Mouse (Mus musculus) neural tube, embryonic 12.5 days (tissue): ENCODE measurements around the gene D630039A03Rik. TPM values are rescaled to one million over a fixed set of nuclear protein-coding genes. Genes with fewer than 3 reads are reported as not detected.
A peak's percentile ranks its signal among the peaks of the same experiment; 100 is the strongest.

ENCODE experiments used
- ATAC-seq: fragments of 200-750 bp; cut with Nextera tagmentation; 2 replicates; pipeline ENCODE4 v1.8.0; 2017; ENCODE audit warnings: low read depth, mild to moderate bottlenecking, moderate TSS enrichment, moderate library complexity; ENCODE audit not compliant: low FRiP score
- H3K27ac ChIP-seq: fragments of 300-500 bp; sonication (generic); 2 replicates; pipeline ENCODE4 v1.5.1; 2016
- H3K27me3 ChIP-seq: fragments of 300-500 bp; sonication (generic); replicated peaks from 2 replicates; pipeline ENCODE4 v1.6.1; 2016; ENCODE audit warnings: mild to moderate bottlenecking
- H3K36me3 ChIP-seq: fragments of 300-500 bp; sonication (generic); 2 replicates; pipeline ENCODE4 v1.6.1; 2016; ENCODE audit warnings: mild to moderate bottlenecking
- H3K4me1 ChIP-seq: fragments of 300-500 bp; sonication (generic); 2 replicates; pipeline ENCODE4 v1.6.1; 2016
- H3K4me2 ChIP-seq: fragments of 300-500 bp; sonication (generic); replicated peaks from 2 replicates; pipeline ENCODE4 v1.6.1; 2016; ENCODE audit warnings: mild to moderate bottlenecking
- H3K4me3 ChIP-seq: fragments of 300-500 bp; sonication (generic); 2 replicates; pipeline ENCODE4 v1.5.1; 2016
- H3K9ac ChIP-seq: fragments of 300-500 bp; sonication (generic); 2 replicates; pipeline ENCODE4 v1.6.1; 2016; ENCODE audit warnings: mild to moderate bottlenecking
- H3K9me3 ChIP-seq: fragments of 300-500 bp; sonication (generic); 2 replicates; pipeline ENCODE4 v1.6.1; 2016; ENCODE audit warnings: mild to moderate bottlenecking
- WGBS: fragments of 180-500 bp; shearing (Covaris S2); methylation state at CpG from one replicate; pipeline ENCODE4 v1.1.7; 2016; 5-methylcytosine and 5-hydroxymethylcytosine counted together
- polyA plus RNA-seq: library from polyadenylated mRNA; unstranded; fragments of >200 nt; fragmentation: Nextera tagmentation; extraction: Ambion mirVana; gene quantifications from 2 replicates; pipeline ENCODE4 v1.2.1, GENCODE M21; 2016

Gene D630039A03Rik
- polyA plus RNA-seq, 1 experiment from 2014 or later: 0.52 TPM

DNA sequence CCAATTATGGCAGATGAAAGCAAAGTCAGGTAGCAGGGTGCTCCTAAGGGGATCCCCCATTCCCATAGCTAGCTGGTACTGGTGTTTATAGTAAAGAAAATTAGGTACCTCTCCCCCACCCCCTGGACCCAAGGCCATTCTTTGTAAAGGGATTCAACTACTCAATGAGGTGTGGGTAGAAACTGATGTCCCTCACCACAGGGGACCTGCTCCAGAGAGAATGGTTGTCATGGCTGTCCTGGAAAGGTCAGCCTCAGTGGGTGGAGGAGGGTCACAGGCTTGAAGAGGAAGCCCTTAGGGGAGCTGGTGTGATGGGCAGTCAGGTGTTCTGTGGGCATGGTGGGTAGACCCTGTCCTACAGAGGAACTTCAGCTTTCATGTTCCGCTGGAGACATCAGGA, 4.4 kb upstream of the D630039A03Rik start:
- WGBS: 70% methylated on average over 1 of the region's 1 CpGs
- Histone ChIP-seq H3K27ac (no peak overlapping the region), H3K4me1 (peaks cover 19% of the 10 kb centered on the region; the same call in 1 of the 2 replicates), H3K27me3 (peaks cover 3% of the 10 kb centered on the region), H3K4me3 (no peak overlapping the region), H3K9ac (no peak overlapping the region), H3K9me3 (no peaks in the 10 kb centered on the region), H3K4me2 (no peak overlapping the region), H3K36me3 (no peaks in the 10 kb centered on the region)
- no peak; the same call in 1 of the 2 replicates for ATAC-seq

DNA sequence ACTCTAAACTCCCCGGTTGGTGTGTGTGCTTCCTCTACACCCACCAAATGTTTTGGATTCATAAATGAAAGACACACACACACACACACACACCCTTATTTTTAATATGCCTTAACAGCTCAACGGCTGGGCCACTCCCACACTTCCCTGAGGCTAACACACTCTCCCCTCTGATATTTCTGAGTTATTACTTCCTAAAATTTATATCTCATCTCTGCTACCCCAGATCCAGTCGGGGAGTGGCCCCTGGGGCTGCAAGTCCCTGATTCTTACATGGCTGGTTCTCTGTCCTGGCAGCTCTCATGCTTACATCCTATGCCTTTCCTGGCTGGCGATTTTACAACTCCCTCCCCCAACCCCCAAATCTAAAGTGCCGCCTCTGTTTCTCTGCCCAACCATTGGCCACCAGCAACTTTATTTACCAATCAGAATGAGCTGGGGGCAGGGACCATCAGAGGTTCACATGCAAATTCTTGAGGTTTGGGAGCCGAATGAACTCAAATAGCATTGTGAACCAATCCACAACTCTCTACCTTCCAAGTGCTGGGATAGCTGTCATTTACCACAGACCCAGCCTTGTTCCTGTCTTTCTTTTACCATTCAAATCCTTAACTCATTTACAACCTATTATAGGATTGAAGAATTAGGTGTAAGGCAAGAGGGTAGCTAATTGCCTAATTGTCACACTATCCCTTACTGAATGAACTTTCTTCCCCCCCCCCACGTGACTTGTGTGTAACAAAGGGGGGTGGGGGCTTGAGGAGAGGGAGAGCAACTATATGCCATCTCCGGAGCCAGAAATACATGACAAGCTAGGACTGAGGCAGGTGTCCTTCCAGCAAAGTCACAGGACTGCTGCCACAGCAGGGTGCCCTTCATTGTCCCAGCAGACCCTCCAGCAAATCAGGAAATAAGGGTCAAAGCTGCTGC, 3.7 kb upstream of the D630039A03Rik start:
- H3K9ac ChIP-seq: no peak overlapping the region
- H3K36me3 ChIP-seq: no peaks in the 10 kb centered on the region
- H3K9me3 ChIP-seq: no peaks in the 10 kb centered on the region
- peaks cover 10% of the 10 kb centered on the region for H3K27me3 ChIP-seq
- no peak overlapping the region for H3K4me3 ChIP-seq
- H3K27ac ChIP-seq: no peak overlapping the region
- H3K4me1 ChIP-seq: peaks cover 19% of the 10 kb centered on the region; the same call in 1 of the 2 replicates
- ATAC-seq: peak; percentile 29; the same call in 1 of the 2 replicates
- WGBS: 13% methylated on average over 8 of the region's 8 CpGs
- no peak overlapping the region for H3K4me2 ChIP-seq

DNA sequence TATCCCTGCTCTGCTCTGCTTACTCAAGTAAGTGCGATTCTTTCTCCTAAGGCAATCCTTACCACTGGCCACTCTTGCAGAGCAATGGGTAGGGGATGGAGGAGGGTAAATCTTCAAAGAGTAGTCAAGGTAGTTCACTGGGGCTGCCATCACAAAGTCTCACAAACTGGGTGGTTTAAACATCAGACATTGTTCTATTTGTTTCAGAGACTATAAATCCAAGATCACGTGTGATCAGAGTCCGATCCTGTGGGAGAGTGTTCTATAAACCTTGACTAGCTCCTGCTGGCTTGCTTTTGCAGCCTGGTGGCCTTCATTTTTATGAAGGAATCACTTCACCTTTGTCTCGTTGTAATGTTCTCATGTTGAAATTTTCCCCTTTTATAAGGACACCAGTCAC, 614 bp upstream of the D630039A03Rik start:
- Histone ChIP-seq H3K9me3 (no peaks in the 10 kb centered on the region), H3K27me3 (peaks cover 10% of the 10 kb centered on the region), H3K27ac (no peak overlapping the region), H3K4me1 (peaks cover 12% of the 10 kb centered on the region; the same call in 1 of the 2 replicates), H3K9ac (no peak overlapping the region), H3K4me2 (no peak overlapping the region), H3K36me3 (no peaks in the 10 kb centered on the region), H3K4me3 (no peak overlapping the region)
- 64% methylated on average over 4 of the region's 4 CpGs for WGBS
- ATAC-seq: no peak

DNA sequence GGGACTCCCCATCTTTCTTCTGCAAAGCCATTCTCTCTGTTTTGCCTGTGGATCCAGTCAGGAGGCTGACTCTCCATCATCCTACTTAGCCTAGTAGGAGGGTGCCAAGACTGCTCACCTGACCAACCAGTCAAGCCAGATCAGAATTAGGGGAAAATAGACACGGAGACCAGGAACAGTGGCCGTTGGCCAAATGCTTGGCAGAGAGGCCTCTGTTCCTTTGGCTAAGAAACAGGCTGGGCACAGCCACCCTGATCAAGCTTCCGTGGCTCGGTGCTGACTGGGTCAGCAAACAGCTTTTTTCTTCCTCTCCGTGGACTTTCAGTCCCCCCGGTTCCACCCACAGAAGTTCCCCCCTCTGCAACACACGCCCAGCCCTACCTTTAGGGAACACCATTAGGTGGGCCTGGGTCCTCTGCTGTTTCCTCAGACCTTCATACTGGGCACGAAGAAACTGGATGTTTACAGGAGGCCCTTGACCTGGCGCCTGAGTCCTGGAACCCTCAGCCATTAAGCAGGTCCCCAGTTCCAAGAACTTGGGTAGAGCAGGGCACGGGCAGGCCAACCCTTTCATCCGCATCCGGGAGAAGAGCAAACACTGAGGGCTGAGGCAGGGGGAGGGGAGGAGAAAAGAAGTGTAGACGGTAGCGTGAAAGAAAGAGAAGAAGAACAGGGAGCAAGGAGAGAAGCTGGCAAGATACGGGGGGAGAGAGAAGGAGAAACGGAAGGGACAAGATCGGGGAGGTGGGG, 706 bp downstream of the D630039A03Rik start:
- H3K27me3 ChIP-seq: peaks cover 10% of the 10 kb centered on the region
- no peak overlapping the region for H3K27ac ChIP-seq
- no peaks in the 10 kb centered on the region for H3K36me3 ChIP-seq
- ATAC-seq: no peak
- H3K4me2 ChIP-seq: peak overlapping the region; percentile 35; the same call in 1 of the 2 replicates
- H3K4me1 ChIP-seq: peaks cover 11% of the 10 kb centered on the region; the same call in 1 of the 2 replicates
- no peaks in the 10 kb centered on the region for H3K9me3 ChIP-seq
- H3K4me3 ChIP-seq: no peak overlapping the region
- no peak overlapping the region for H3K9ac ChIP-seq
- 50% methylated on average over 17 of the region's 17 CpGs for WGBS

DNA sequence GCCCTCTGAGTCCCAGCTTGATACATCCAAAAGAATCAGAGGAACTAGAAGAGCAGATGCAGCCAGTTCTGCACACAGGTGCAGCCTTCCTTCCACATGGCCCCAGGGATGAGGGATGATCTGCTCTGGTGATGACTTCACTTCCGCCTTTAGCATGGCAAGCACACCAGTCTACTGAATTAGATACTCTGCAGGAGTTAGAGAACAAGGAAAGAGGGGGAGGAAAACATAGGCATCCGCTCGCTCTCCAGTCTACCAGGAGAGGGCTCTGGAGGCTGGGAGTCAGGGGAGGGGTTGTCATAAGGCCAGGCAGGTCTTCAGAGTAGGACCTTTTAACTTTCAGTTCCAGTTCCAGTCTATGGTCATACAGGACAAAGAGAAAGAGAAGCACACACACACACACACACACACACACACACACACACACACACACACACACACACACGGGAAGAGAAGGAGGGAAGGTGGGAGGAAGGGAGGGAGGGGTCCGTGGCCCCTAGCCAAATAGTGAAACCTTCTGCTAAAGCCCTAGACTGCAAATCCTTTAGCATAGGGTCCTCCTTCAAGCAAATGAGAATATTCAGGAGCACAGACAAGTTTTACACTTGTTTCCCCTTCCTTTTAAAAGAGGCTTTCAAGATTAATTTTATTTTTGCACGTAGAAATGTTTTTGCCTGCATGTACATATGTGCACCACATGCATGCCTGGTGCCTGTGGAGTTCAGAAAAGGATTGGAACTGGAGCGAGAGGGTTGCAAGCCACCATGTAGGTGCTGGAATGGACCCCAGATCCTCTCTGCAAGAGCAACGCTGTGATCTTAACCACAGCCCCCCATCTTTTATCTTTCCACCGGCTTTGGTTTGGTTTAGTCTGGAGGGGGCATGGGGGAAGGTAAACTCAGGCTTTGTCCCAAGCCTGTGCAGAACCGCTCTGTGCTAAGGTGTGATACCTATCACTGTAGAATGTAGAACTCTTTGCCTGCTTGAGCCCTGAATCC, 1.6 kb downstream of the D630039A03Rik start:
- H3K27me3 ChIP-seq: peaks cover 10% of the 10 kb centered on the region

DNA sequence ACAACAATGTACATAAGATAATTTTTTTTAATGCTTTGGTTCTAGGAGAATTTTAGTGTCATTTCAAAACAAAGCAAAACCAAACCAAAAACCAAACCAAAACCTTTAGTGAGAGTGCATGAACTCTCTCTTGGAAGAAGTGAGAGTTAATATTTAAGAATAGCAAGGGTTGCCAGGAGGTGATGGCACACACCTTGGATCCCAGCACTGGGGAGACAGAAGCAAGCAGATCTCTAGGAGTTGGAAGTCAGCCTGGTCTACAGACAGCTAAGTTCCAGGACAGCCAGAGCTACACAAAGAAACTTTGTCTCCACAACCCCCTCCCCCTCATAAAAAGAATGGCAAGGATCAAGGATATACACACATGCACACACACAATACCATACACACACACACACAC, 3.1 kb downstream of the D630039A03Rik start:
- H3K36me3 ChIP-seq: no peaks in the 10 kb centered on the region
- H3K4me3 ChIP-seq: no peak overlapping the region
- no peaks in the 10 kb centered on the region for H3K4me1 ChIP-seq
- no peak overlapping the region for H3K4me2 ChIP-seq
- no peak overlapping the region for H3K9ac ChIP-seq
- no peak for ATAC-seq
- peaks cover 10% of the 10 kb centered on the region for H3K27me3 ChIP-seq
- no peak overlapping the region for H3K27ac ChIP-seq
- H3K9me3 ChIP-seq: no peaks in the 10 kb centered on the region

More for the DNA sequence above, 1.6 kb downstream of the D630039A03Rik start:
- ATAC-seq: no peak
- H3K36me3 ChIP-seq: no peaks in the 10 kb centered on the region
- no peak overlapping the region for H3K27ac ChIP-seq
- no peak overlapping the region for H3K9ac ChIP-seq
- H3K4me3 ChIP-seq: no peak overlapping the region
- WGBS: 77% methylated on average over 10 of the region's 10 CpGs
- H3K9me3 ChIP-seq: no peaks in the 10 kb centered on the region
- peaks cover 2% of the 10 kb centered on the region; the same call in 1 of the 2 replicates for H3K4me1 ChIP-seq
- H3K4me2 ChIP-seq: no peak overlapping the region

DNA sequence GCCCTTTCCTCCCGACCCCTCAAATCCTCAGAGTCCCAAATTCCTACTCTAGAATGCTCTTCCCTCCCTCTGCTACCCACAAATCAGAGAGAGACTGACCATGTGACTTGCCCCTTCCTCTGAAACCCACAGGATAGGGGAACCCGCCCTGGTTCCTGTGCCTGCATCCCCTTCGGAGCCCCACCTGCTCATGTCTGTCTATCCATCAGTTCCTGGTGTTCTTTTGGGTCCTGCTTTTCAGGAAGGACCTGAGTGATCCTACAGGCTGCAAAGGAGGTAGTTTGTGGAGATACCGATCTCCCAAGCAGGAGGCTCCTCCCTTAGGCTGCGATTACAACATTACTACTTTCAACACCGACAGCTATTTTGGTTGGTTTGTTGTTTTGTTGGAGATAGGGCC, 7.2 kb downstream of the D630039A03Rik start:
- no peaks in the 10 kb centered on the region for H3K4me1 ChIP-seq
- no peak for ATAC-seq
- H3K27ac ChIP-seq: no peak overlapping the region
- H3K9ac ChIP-seq: no peak overlapping the region
- H3K4me2 ChIP-seq: no peak overlapping the region
- no peaks in the 10 kb centered on the region for H3K27me3 ChIP-seq
- H3K4me3 ChIP-seq: no peak overlapping the region
- H3K9me3 ChIP-seq: no peaks in the 10 kb centered on the region
- H3K36me3 ChIP-seq: no peaks in the 10 kb centered on the region
- WGBS: 83% methylated on average over 6 of the region's 6 CpGs

DNA sequence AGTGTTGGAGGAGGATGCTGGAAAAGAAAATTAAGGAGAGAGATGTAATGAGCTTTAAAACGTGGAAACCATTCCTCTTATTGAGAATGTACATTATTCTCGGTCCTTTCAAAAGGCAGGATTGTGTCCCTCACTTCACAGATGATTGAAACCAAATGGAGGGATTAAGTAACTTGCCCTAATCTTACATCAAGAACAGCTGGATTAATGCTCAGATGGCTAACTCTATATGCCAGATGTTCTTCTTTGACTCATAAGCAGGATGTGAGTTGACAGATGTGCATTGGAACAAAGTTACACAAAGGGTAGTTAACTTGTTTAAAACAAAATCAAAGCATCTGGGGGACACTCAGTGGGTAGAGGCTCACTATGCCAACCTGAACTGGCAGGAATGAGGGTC, 9.4 kb downstream of the D630039A03Rik start:
- Histone ChIP-seq H3K9me3 (no peaks in the 10 kb centered on the region), H3K9ac (no peak overlapping the region), H3K4me1 (no peaks in the 10 kb centered on the region), H3K4me2 (no peak overlapping the region), H3K27ac (no peak overlapping the region), H3K27me3 (no peaks in the 10 kb centered on the region), H3K36me3 (no peaks in the 10 kb centered on the region), H3K4me3 (no peak overlapping the region)
- ATAC-seq: no peak
- 60% methylated on average over 2 of the region's 2 CpGs for WGBS

DNA sequence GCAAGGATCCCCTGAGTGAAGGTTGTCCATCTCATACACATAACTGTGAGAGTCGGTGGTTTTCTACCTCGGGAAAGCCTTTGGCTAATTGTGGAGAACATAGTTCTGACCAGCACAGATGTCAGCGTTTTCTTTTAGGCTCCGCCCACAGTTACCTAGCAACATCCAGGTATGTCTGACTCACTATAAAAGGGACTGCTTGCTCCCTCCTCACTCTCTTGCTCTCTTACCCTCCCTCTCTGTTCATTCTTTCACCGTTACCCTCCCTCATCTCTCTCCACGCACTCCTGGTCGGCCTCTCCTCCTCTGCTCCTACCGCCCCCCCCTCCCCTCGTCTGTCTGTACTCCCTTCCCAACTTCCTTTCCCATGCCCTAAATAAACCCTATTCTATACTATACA, 11.5 kb downstream of the D630039A03Rik start:
- no peak for ATAC-seq
- no peaks in the 10 kb centered on the region for H3K36me3 ChIP-seq
- H3K4me2 ChIP-seq: no peak overlapping the region
- no peaks in the 10 kb centered on the region for H3K27me3 ChIP-seq
- no peak overlapping the region for H3K9ac ChIP-seq
- 26% methylated on average over 9 of the region's 9 CpGs for WGBS
- H3K4me1 ChIP-seq: no peaks in the 10 kb centered on the region
- H3K27ac ChIP-seq: no peak overlapping the region
- no peak overlapping the region for H3K4me3 ChIP-seq
- H3K9me3 ChIP-seq: no peaks in the 10 kb centered on the region

DNA sequence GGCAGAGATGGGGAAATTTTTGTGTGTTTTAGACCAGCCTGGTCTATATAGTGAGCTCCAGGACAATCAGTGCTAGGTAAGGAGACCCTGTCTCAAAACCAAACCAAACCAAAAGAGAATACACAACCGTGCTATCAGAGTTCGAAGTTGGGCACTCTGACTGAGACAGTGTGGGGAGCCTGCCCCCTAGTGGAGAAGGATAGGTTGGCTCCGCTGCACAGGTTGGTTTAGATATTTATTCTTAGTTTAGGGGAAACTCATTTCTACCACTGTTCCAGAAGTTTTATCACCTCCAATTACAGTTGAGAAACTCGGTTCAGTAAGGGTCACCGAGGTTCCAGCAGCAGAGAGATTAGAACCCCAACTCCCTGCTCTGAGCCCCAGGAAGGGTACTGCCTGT, 11.9 kb downstream of the D630039A03Rik start:
- WGBS: 12% methylated on average over 5 of the region's 5 CpGs
- Histone ChIP-seq H3K4me1 (no peaks in the 10 kb centered on the region), H3K27me3 (no peaks in the 10 kb centered on the region), H3K36me3 (no peaks in the 10 kb centered on the region), H3K9ac (no peak overlapping the region), H3K9me3 (no peaks in the 10 kb centered on the region), H3K27ac (no peak overlapping the region), H3K4me2 (no peak overlapping the region), H3K4me3 (no peak overlapping the region)
- ATAC-seq: peak; percentile 52

DNA sequence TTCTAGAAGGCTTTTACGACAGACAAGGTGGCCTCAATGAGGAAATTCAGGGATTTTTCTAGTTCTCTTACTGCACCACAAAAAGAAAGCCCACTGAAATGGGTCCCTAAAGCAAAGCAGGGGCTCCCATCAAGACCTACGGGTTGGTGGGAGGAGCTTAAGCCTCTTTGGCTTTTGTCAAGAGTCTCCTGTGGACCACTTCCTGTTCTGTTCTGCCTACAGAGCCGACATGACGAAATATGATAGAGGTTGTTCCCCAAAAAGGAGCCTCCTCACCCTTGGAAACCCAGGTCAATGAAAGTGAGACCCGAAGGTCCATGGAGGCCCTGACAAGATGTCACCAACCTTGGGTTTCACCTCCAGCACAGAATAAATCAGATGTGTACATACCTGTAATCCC, 13.5 kb downstream of the D630039A03Rik start:
- H3K27ac ChIP-seq: no peak overlapping the region
- H3K4me2 ChIP-seq: no peak overlapping the region
- ATAC-seq: no peak
- H3K36me3 ChIP-seq: no peaks in the 10 kb centered on the region
- H3K9ac ChIP-seq: no peak overlapping the region
- H3K27me3 ChIP-seq: no peaks in the 10 kb centered on the region
- WGBS: 85% methylated on average over 5 of the region's 5 CpGs
- no peaks in the 10 kb centered on the region for H3K9me3 ChIP-seq
- no peak overlapping the region for H3K4me3 ChIP-seq
- H3K4me1 ChIP-seq: no peaks in the 10 kb centered on the region
